Mouse (Mus musculus): ENCODE measurements around the gene Tesmin. TPM values are rescaled to one million over a fixed set of nuclear protein-coding genes. Genes with fewer than 3 reads are reported as not detected.

Gene Tesmin
- polyA plus RNA-seq, 1 experiment = 0.17 TPM

DNA sequence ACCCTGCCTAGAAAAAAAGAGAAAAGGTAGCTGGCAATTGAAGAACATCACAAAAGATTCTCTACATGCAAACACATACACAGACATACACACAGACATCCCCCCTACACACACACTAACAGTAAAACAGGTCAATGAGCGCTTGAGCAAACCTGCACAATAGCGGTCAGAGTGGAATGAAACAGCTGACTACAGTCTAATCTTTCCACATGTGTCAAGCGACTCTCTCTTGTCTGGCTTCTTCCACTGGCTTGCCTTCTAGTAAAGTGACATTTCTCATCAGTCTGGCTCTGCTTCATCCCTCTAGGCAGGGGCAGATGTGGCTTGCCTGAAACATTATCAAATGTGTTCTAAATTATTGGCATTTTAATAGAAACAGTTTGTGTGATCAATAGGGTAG, 5.6 kb downstream of the Tesmin start:
- DNase-seq (ENCODE audit: low spot score) = no peak

GRCm38 (mm10) chr19:3400057-3400456, 11.4 kb downstream of the Tesmin start:
- no peak for DNase-seq (ENCODE audit: low spot score)

- no peak for DNase-seq (ENCODE audit: low spot score)
These were observed 12.8 kb downstream of the Tesmin start for GRCm38 (mm10) chr19:3401504-3401903.

DNA sequence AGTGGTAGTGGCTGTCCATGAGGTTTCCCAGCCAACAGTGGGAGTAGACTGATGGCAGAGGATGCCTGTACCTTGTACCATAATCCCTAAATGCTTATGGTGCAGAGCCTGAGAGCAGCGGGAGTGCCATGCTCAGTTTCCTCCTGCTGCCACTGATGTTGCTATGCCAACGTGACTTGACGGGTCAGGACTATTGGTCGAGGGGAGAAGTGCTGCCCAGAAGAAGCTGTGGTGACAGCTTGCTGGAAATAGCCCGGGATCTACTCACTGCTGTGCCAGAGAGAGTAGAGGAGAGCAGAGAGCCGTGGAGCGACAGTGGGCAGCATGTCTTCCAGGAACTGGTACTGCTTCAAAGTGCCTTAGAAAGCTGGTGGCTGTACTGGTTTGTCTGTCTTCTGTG, 13.3 kb downstream of the Tesmin start:
- no peak for DNase-seq (ENCODE audit: low spot score)

- DNase-seq (ENCODE audit: low spot score) = no peak
These were observed 13.7 kb downstream of the Tesmin start for GRCm38 (mm10) chr19:3402390-3402789.

GRCm38 (mm10) chr19:3404030-3404429, 15.4 kb downstream of the Tesmin start:
- DNase-seq (ENCODE audit: low spot score) = no peak

DNA sequence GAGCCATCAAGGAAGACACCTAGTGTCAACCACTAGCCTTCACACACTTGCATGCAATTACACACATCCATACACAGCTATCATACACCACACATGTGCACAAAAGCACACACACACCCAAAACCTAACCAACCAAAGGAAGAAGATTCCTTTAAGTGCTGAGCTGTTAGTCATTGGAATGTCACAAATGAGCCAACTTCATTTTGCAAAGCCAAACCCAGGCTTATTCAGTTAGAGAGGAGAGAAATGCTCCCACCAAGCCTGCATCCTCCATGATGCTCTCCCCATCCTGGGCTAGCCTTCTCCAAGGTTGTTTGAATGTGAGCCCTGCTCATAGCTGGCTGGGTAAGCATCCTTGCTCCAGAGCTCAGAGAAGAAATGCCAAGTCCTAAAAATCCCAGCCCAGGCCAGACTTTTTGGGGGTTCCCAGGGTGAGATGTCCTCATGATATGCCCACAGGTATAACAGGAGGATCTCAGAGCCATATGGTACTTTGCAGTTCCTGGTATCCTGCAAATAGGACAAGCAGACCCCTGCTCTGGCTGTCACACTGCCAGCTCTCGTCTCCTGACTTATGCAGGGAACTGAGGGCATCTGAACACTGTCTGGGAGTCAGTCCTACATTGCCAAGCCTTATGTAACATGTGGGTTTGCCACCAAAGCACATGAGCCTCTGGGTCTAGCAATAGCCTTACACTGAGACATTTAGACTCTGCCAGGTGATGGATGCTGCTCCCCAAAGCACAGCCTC, 17.0 kb downstream of the Tesmin start:
- no peak for DNase-seq (ENCODE audit: low spot score)

DNA sequence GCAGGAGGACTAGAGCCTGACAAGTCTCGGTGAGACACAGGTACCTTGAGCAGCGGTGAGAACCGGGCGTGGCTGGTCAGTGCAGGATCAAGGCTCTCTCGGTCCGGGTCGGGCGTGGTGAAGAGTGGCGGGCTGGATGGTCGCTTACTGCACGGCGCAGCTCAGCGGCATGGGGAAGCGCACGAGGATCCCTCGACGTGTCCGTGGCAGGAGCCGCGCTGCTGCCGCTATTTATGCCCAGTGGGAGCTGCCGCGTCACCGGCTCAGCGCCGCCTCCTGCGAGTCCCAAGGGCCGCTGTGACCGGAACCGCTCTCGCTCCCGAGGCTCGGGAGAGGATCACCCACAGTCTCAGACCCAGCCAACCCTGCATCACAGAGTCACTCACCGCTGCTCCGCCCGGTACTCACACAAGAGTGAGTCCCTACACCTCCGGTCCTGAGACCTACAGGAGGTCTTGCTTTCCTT, 25.6 kb downstream of the Tesmin start, which contains the start of gene Gal:
Gal (minus strand) TSS at position 277 of the 466 bp plus-strand sequence.
- DNase-seq (ENCODE audit: low spot score) = no peak

- DNase-seq (ENCODE audit: low spot score) = no peak
These were observed 30.6 kb downstream of the Tesmin start for GRCm38 (mm10) chr19:3419251-3419650.

GRCm38 (mm10) chr19:3422488-3422887, 33.8 kb downstream of the Tesmin start:
- DNase-seq (ENCODE audit: low spot score) = no peak

DNA sequence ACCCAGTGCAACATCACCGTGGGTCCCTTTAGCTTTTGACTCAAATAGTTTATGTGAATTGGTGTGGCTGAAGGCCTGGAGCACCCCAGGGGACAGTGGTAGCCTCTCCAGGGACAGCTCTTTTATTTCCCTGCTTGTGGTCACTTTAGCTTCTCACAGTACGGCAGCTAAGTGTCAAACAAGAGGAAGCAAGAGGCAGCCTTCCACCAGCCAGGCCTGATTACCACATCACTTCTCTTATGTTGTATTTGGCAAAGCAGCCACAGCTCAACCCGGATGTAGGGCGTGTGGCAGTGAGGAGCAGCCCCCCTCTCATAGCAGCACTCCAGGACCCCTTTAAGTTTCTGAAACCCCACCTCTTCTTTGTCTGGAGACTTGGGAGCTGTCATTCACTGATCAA, 34.3 kb downstream of the Tesmin start:
- no peak for DNase-seq (ENCODE audit: low spot score)

DNA sequence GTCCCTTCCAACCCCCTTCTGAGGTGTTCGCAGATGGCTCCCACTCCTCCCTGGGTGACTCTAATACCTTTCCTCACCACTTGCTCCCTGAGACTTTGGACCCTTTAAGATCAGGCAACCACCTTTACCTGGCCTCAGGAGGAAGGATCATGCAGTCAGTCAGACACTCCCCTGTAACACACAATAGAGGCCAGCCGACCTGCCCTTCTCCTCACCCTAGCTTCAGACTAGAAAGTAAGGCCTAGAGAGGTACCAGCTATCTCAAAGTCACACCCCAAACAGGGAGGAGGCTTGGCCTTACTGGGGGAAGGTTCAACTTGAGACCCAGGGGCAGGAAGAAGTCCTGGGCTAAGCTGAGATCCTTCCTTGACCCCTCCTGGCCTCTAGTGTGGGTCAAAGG, 35.6 kb downstream of the Tesmin start:
- no peak for DNase-seq (ENCODE audit: low spot score)

DNA sequence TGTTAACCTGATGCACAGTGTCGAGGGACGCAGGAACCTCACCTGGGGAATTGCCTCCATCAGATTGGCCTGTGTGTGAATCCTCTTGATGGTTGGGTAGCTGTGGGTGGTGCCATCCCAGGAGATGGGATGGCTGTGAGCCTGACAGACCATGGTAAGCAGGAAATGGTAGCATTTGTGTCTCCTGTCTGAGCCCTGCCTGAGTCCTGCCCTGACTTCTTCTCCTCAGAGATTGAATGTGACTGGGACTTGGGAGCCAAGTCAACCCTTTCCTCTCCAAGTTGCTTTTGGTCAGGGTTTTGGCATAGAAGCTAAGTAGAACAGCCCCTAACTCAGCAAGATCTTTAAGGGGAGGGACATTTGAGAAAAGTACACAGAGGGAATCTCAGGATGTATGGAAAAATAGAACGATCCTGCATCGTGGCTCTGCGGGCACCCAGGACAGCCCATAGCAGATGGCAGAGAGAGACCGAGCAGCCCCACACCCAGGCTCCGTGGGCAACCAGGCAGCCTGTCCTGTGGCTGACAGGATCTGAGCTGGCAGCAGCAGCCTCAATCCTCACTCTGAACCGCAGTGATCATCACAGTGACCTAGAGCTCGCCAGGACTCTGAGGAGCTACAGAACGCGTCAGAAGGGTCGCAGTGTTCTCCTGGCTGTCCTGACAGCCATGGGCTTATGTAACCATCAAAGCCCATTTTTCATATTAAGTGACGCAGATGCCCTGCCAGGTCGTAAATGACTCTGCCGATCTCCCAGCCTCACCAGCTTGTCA, 39.6 kb downstream of the Tesmin start:
- no peak for DNase-seq (ENCODE audit: low spot score)

GRCm38 (mm10) chr19:3429156-3429816, 40.6 kb downstream of the Tesmin start:
- no peak for DNase-seq (ENCODE audit: low spot score)

- no peak for DNase-seq (ENCODE audit: low spot score)
These were observed 42.4 kb downstream of the Tesmin start for GRCm38 (mm10) chr19:3431066-3431465.

- no peak for DNase-seq (ENCODE audit: low spot score)
These were observed 43.3 kb downstream of the Tesmin start for GRCm38 (mm10) chr19:3431969-3432368.

DNA sequence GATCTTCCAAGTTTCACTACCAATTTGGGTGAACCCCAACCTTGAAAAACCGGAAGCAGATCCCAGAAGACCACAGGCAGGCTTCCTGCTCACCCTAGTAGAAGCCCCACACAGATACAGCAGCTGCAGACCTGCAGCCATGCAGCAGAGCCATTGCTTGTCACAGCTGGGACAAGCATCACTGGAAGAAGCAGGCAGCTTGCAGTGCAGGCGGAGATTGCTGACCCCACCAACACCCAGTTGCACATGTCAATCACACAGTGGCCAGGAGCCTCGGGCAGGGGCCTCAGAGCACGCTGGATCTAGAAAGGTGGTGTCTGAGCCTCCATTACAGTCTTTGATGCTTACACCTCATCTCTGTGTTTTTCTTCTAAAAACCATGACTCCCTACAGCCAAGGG, 45.5 kb downstream of the Tesmin start:
- DNase-seq (ENCODE audit: low spot score) = no peak

GRCm38 (mm10) chr19:3434641-3435040, 46.0 kb downstream of the Tesmin start:
- DNase-seq (ENCODE audit: low spot score) = no peak

DNA sequence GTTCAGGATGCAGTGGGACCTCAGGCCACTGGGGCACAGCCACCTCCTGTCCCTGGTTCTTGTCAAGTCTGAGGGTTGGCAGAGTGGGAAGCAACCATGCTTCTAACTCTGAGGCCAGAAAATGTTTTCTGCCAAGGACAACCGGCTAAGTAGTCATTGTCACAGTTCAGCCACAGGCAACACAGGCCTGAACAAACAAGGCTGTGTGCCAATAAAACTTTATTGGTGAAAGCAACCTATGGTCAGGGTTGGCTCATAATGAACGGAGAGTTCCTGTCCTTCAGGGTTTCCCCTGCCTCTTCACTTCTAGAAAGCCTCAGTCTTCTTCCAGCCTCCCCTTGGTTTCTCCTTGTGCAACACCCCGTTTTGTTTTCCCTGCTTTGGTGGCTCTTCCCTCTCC, 47.2 kb downstream of the Tesmin start:
- DNase-seq (ENCODE audit: low spot score) = no peak

GRCm38 (mm10) chr19:3436840-3437239, 48.2 kb downstream of the Tesmin start:
- DNase-seq (ENCODE audit: low spot score) = no peak

GRCm38 (mm10) chr19:3437980-3438379, 49.3 kb downstream of the Tesmin start:
- no peak for DNase-seq (ENCODE audit: low spot score)

GRCm38 (mm10) chr19:3440667-3441066, 52.0 kb downstream of the Tesmin start:
- no peak for DNase-seq (ENCODE audit: low spot score)

- no peak for DNase-seq (ENCODE audit: low spot score)
These were observed 52.4 kb downstream of the Tesmin start for GRCm38 (mm10) chr19:3441092-3441491.
